ENCODE assay signal across 8 mouse cellular contexts in genomic region chr6:4600085-4600657, GRCm38 (mm10). TPM values are rescaled to one million over a fixed set of nuclear protein-coding genes. Genes with fewer than 3 reads are reported as not detected.
A peak's percentile ranks its signal among the peaks of the same experiment; 100 is the strongest.
DNase-seq lines count a peak whose midpoint lies in the region; ATAC-seq and TF ChIP-seq lines count a peak whose summit lies in the region.

No protein-coding gene starts in this region.

- TF ChIP-seq EP300 in lung, postnatal 0 days (IDR thresholded peaks at IDR 0.05) = no peak

- ATAC-seq in lung, postnatal 0 days = no peak; the same call in 1 of the 2 replicates
- 0 out of 2 replicates have a peak, but pooled peaks have one; percentile 13 for ATAC-seq in embryonic facial prominence, embryonic 15.5 days (ENCODE audit: insufficient number of reproducible peaks, low FRiP score, low TSS enrichment, low read depth)
- peak; percentile 21; the same call in 1 of the 2 replicates for ATAC-seq in limb, embryonic 12.5 days (ENCODE audit: insufficient number of reproducible peaks, insufficient read depth, low FRiP score, low TSS enrichment, low read depth)

- H3K4me3 ChIP-seq in lung, postnatal 0 days (ENCODE audit: low read depth, low read length) = peak overlapping the region; percentile 88
- peak overlapping the region; percentile 60 for H3K4me3 ChIP-seq in embryonic facial prominence, embryonic 15.5 days (replicated peaks)
- peak overlapping the region; percentile 76 for H3K4me3 ChIP-seq in limb, embryonic 12.5 days (replicated peaks)
- H3K4me3 ChIP-seq in olfactory bulb, adult 2 months (ENCODE audit: insufficient read depth, low read depth, low read length) = peak overlapping the region; percentile 87

- H3K36me3 ChIP-seq in lung, postnatal 0 days (ENCODE audit: insufficient read depth, low read length) = no peaks in the 10 kb centered on the region
- H3K36me3 ChIP-seq in embryonic facial prominence, embryonic 15.5 days = no peaks in the 10 kb centered on the region
- no peaks in the 10 kb centered on the region for H3K36me3 ChIP-seq in limb, embryonic 12.5 days

- no peaks in the 10 kb centered on the region for H3K27me3 ChIP-seq in lung, postnatal 0 days (replicated peaks; ENCODE audit: insufficient read depth, low read length)
- no peaks in the 10 kb centered on the region for H3K27me3 ChIP-seq in embryonic facial prominence, embryonic 15.5 days
- no peaks in the 10 kb centered on the region for H3K27me3 ChIP-seq in limb, embryonic 12.5 days

- peaks cover 3% of the 10 kb centered on the region; the same call in 1 of the 2 replicates for H3K4me1 ChIP-seq in lung, postnatal 0 days (ENCODE audit: insufficient read depth, low read depth, low read length)
- peaks cover 14% of the 10 kb centered on the region for H3K4me1 ChIP-seq in embryonic facial prominence, embryonic 15.5 days
- peaks cover 41% of the 10 kb centered on the region for H3K4me1 ChIP-seq in limb, embryonic 12.5 days (replicated peaks)
- peaks cover 5% of the 10 kb centered on the region for H3K4me1 ChIP-seq in olfactory bulb, adult 2 months (ENCODE audit: control insufficient read depth, insufficient read depth, low read length)

- peak overlapping the region; percentile 94 for H3K4me2 ChIP-seq in lung, postnatal 0 days (replicated peaks; ENCODE audit: low read depth, low read length)
- peak overlapping the region; percentile 84 for H3K4me2 ChIP-seq in embryonic facial prominence, embryonic 15.5 days (replicated peaks)
- H3K4me2 ChIP-seq in limb, embryonic 12.5 days = peak overlapping the region; percentile 87

- TF ChIP-seq CTCF in lung, postnatal 0 days (IDR thresholded peaks at IDR 0.05) = no peak
- no peak for TF ChIP-seq CTCF in olfactory bulb, adult 2 months (IDR thresholded peaks at IDR 0.05; ENCODE audit: insufficient read depth, low read depth, low read length)

- WGBS in lung, postnatal 0 days = 18% methylated on average over 7 of the region's 7 CpGs
- WGBS in embryonic facial prominence, embryonic 15.5 days = 16% methylated on average over 7 of the region's 7 CpGs
- 15% methylated on average over 7 of the region's 7 CpGs for WGBS in limb, embryonic 12.5 days
- 15% methylated on average over 7 of the region's 7 CpGs for WGBS in olfactory bulb, adult 2 months

- H3K27ac ChIP-seq in lung, postnatal 0 days (ENCODE audit: low read length) = peak overlapping the region; percentile 95
- H3K27ac ChIP-seq in embryonic facial prominence, embryonic 15.5 days (replicated peaks) = peak overlapping the region; percentile 90
- peak overlapping the region; percentile 99 for H3K27ac ChIP-seq in limb, embryonic 12.5 days
- peak overlapping the region; percentile 96 for H3K27ac ChIP-seq in olfactory bulb, adult 2 months (ENCODE audit: insufficient read depth, low read depth, low read length)

- H3K9ac ChIP-seq in lung, postnatal 0 days (replicated peaks; ENCODE audit: low read depth) = peak overlapping the region; percentile 96
- H3K9ac ChIP-seq in embryonic facial prominence, embryonic 15.5 days = peak overlapping the region; percentile 79
- H3K9ac ChIP-seq in limb, embryonic 12.5 days (replicated peaks) = peak overlapping the region; percentile 98

- no peak for TF ChIP-seq POLR2A in olfactory bulb, adult 2 months (IDR thresholded peaks at IDR 0.05; ENCODE audit: insufficient read depth, low read depth, low read length)

- DNase-seq in lung, postnatal 0 days (ENCODE audit: low spot score) = no peak
- DNase-seq in lung, postnatal 4 days = no peak
- DNase-seq in adrenal gland, postnatal 36 days = no peak
- DNase-seq in adrenal gland, adult (ENCODE audit: inconsistent age in 2 of 2, low spot score in 1 of 2) = no peak
- no peak for DNase-seq in kidney, postnatal 14 days

- no peaks in the 10 kb centered on the region for H3K9me3 ChIP-seq in lung, postnatal 0 days (ENCODE audit: low read length)
- H3K9me3 ChIP-seq in embryonic facial prominence, embryonic 15.5 days (replicated peaks) = no peaks in the 10 kb centered on the region
- H3K9me3 ChIP-seq in limb, embryonic 12.5 days = no peaks in the 10 kb centered on the region

RNA-seq across cellular contexts. Expression of gene Casd1, which starts 0.5 kb away (rescaled TPM):
- 18.4 and 21.7 TPM in 2 replicates for polyA plus RNA-seq in lung, postnatal 0 days (2015; fragmentation: Nextera tagmentation; extraction: Ambion mirVana)
- 26.8 and 29.6 TPM in 2 replicates for polyA plus RNA-seq in embryonic facial prominence, embryonic 15.5 days (2015; fragmentation: Nextera tagmentation; extraction: Ambion mirVana)
- 51.6 and 53.1 TPM in 2 replicates for polyA plus RNA-seq in limb, embryonic 12.5 days (2016; fragmentation: Nextera tagmentation; extraction: Ambion mirVana)
- not detected in 2 replicates for polyA plus RNA-seq in olfactory bulb, adult 2 months (2012; ENCODE audit: insufficient read depth, insufficient read length, low replicate concordance, missing spikeins)
- 10 to 100 TPM; 31.2 to 47.8 TPM for total RNA-seq in adrenal gland, postnatal 36 days (2021)
